Mouse (Mus musculus) heart, postnatal 14 days (tissue): ENCODE measurements at regions not wholly inside any gene's neighbourhood (a gene's known extent, or its start where the extent isn't known, plus 50 kb on each side); places are given as distances from the start of the nearest gene placed in this dataset.
"Not testable (repeated sequence)": the region's sequence is repeated elsewhere in the genome, so short reads cannot be mapped to it uniquely, and the experiment has no call there.

Experiments used
- DNase-seq, 2 experiments: peaks; one replicate each; pipeline ENCODE4 v3.0.0; 2021 to 2022
- intact Hi-C: fragments of 180-260 bp; cut with DNase I; formaldehyde crosslinking; loops from one replicate; pipeline ENCODE4 v1.15.1; 2025

- intact Hi-C loops, DNase-seq: not testable (repeated sequence)
Observed at GRCm38 (mm10) chr1:137214328-137214727, 254.1 kb upstream of the Nr5a2 start.

- intact Hi-C loops = no loop called here
- no peak for DNase-seq
Observed at GRCm38 (mm10) chr1:137213717-137214116, 253.5 kb upstream of the Nr5a2 start.

DNA sequence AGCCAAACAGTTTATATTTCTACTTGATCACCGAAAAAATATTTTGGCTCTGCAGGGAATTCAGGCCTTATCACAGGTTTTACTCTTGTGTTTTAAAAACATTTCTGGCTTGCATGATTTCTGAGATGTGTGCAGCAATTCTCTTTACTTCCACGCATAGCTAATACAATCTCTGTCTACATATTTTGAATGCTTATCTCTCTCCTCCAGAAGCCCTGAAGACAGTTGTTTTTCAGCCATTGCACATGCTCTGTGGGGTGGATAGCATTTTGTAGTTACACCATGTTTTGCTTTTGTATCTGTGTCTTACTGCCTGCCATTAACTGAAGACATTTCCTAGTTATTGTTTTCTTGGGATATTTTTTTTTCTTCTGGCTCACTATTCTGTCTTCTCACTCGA, 252.6 kb upstream of the Nr5a2 start:
- DNase-seq = no peak
- intact Hi-C loops = no loop called here

- intact Hi-C loops = no loop called here
- no peak for DNase-seq
Observed at GRCm38 (mm10) chr1:137204371-137204770, 244.1 kb upstream of the Nr5a2 start.

- DNase-seq = no peak
- intact Hi-C loops = no loop called here
Observed at GRCm38 (mm10) chr1:137203512-137203911, 243.3 kb upstream of the Nr5a2 start.

DNA sequence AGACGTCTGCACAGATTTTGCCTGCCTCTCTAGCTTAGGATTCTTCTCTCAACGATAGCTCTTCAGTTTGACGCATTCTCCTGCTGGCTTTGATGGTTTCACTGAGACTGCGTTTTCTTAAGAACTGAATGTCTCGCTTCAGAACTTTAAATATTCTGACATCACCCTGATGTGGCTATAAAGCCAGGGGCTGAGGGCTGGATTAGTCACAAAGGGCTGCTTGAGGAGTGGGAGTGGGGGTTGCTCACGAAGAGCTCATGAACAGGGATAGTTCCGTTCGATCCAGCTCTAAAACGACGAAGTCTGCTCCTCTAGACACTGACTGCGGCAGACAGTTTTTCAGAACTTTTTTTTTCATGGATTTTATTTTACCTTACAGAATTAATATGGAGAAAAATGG, 240.7 kb upstream of the Nr5a2 start:
- intact Hi-C loops = no loop called here
- DNase-seq = no peak

GRCm38 (mm10) chr1:137195962-137196361, 235.7 kb upstream of the Nr5a2 start:
- no peak for DNase-seq
- intact Hi-C loops = no loop called here

- no peak for DNase-seq
- intact Hi-C loops = no loop called here
Observed at GRCm38 (mm10) chr1:137195065-137195620, 234.9 kb upstream of the Nr5a2 start.

GRCm38 (mm10) chr1:137178231-137178630, 218.0 kb upstream of the Nr5a2 start:
- DNase-seq = no peak
- intact Hi-C loops = no loop called here

DNA sequence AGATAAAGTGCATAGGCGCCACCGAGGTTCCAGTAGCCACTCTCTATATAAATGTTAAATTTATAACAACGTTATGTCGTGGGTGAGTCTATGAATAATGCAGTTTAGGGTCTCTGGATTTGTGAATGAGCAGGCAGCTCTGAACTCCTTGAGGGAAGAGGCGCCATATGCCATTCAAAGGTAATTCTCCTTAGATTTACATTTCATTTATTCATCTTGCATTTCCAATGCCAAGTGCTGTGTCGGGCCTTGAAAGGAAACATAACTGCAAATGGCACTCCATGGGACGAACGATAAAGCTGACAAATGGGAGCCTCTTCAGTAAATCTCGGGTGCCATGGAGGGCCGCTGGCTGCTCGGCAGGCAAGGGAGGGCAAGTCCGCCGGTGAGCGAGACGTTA, 216.4 kb upstream of the Nr5a2 start:
- DNase-seq = no peak
- intact Hi-C loops = no loop called here

DNA sequence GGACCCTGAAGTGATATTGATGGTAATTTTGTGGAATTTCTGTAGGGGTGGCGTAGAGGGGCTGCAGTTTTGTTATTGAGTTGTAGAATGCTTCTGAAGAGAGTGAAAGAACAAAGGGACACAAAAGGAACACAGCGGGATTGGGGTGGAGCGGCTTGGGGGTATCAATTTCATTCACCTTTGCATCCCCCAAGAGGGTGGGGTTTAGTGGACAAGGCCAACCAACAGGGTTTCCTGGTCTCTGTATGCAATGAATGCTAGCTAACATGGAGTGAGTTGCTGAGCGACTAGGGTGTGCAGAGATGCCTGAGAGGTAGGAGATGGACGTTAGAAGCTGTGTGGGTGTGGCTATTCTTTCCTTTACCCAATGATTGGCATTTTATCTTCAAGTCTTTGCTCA, 213.8 kb upstream of the Nr5a2 start:
- DNase-seq = no peak
- intact Hi-C loops = no loop called here

- intact Hi-C loops = no loop called here
- no peak for DNase-seq
Observed at GRCm38 (mm10) chr1:137172128-137172527, 211.9 kb upstream of the Nr5a2 start.

- intact Hi-C loops = no loop called here
- no peak for DNase-seq
Observed at GRCm38 (mm10) chr1:137171451-137171850, 211.2 kb upstream of the Nr5a2 start.

GRCm38 (mm10) chr1:137147891-137148290, 187.6 kb upstream of the Nr5a2 start:
- DNase-seq = no peak
- intact Hi-C loops = no loop called here

- intact Hi-C loops = no loop called here
- DNase-seq = peak in 1 of 2 experiments; percentile 6
Observed at GRCm38 (mm10) chr1:137141879-137142570, 181.8 kb upstream of the Nr5a2 start.

DNA sequence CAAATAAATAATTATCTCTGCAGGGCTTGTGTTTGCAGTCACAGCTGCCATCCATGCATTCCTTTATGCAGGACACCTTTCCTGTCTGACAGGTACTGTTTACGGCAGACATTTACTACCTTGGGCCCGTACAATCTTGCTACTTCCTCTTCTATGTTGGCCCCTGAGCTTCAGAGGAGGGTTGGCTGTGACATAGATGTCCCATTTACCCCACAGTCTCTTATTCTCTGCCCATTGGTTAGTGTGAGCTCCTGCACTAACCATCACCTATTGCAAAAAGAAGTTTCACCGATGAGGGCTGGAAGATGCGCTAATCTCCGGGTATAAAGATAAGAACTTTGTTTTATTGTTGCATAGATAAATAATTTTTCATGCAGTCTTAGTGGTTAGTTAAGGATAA, 181.1 kb upstream of the Nr5a2 start:
- no peak for DNase-seq

DNA sequence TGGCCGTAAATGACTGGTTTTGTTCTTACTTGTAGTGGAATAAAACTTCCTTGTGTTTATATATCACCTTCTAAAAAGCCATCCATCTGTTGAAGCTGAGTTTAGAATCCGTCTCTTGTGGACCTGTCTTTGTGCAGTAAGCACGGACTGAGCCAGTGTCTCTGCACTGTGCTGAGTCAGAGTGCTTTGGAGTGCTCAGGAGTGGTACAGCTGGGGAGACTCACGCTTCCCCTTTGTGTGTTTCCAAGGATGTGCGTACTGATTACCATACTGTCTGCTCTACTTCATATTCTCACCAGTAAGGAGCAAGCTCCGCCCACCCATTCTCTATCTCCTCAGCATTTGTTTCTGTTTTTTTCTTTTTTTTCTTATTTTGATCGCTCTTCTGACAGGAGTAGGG, 175.9 kb upstream of the Nr5a2 start:
- DNase-seq = no peak
- intact Hi-C loops = no loop called here

More for the DNA sequence above, 181.1 kb upstream of the Nr5a2 start:
- intact Hi-C loops = no loop called here

DNA sequence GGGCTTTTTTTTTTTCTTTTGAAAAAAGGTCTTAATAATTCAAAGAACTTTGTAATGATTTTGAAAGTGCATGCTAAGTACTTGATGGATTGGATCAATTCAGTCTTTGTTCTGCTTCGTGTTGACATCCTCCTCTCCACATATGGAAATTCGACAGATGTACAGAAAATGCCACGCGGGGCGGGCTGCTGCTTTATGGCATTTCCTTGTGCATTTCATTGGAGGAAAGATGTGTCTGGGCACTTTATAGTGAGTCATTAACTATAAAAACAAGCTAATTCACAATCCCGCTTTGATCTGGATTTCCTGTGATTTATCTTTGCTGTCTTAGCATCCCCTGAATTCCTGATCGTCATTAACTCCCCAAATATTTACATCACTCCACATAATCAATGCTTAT, 173.5 kb upstream of the Nr5a2 start:
- no peak for DNase-seq
- intact Hi-C loops = no loop called here

DNA sequence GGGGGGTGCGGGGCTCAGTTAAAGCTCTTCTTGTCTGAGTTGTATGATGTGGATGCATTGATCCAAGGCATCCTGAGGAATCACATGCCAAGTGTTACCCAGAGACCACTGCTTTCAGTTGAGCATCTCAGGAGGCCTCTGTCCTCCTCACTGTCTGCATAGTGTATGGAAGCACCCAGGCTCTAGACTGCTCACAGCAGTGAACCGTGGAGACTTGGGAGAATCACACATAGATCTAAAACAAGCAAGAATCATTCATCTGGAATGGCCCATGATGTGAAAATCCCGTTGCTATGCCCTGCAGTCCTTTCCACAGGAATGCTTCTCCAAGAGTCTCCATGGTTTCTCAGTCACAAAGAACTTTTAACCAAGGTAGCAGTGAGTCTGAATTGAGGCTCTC, 170.0 kb upstream of the Nr5a2 start:
- no peak for DNase-seq
- intact Hi-C loops = no loop called here

DNA sequence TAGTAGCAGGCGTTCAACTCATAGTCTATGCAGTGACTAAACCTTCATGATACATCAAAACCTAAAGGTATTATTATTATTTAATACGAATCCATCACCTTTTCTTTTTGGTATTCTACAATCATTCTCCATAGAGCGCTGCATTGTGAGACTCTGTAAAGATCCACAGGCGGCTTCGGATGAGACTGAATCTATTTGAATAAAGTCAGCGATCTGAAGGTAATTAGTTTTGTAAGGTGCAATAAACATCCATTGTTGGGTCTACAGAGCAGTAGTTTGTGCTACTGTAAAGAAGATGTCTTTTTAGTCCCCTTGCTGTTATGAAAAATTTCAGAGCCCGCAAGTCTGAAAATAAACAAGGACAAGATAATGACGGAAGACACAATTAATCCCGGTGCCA, 168.9 kb upstream of the Nr5a2 start:
- intact Hi-C loops = no loop called here
- no peak for DNase-seq

- intact Hi-C loops = no loop called here
- no peak for DNase-seq
Observed at GRCm38 (mm10) chr1:137117866-137118265, 157.6 kb upstream of the Nr5a2 start.

DNA sequence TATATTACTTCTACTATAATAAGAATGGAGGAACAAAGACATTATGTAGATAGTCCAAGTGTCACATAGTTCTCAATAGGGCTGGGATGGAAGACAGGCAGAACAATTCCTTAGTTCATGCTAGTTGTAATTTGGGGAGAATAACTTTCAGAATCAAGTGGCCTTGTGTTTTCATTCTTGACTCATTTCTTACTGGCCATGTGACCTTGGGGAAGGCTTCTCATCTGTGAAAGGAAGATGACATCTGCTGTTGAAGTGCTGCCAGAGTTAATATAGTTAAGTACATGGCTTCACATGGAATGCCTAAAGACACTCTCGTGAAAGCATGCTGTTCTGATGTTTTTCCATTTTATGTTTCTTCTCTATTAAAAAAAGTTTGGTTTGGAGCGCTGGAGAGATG, 146.2 kb upstream of the Nr5a2 start:
- intact Hi-C loops = no loop called here
- DNase-seq = no peak

GRCm38 (mm10) chr1:137091762-137092161, 131.5 kb upstream of the Nr5a2 start:
- intact Hi-C loops = no loop called here

More at GRCm38 (mm10) chr1:137091762-137092161, 131.5 kb upstream of the Nr5a2 start:
- no peak for DNase-seq
